Mouse (Mus musculus) MEL (cell line): ENCODE measurements at regions not wholly inside any gene's neighbourhood (a gene's known extent, or its start where the extent isn't known, plus 50 kb on each side); places are given as distances from the start of the nearest gene placed in this dataset.
A peak's percentile ranks its signal among the peaks of the same experiment; 100 is the strongest.

ENCODE experiments used
- DNase-seq: peaks from one replicate; pipeline ENCODE4 v3.0.0; 2011; ENCODE audit warnings: low read depth, low spot score
- H3K27ac ChIP-seq: 2 replicates; pipeline ENCODE4 v1.5.1; 2012; ENCODE audit warnings: low read depth, mild to moderate bottlenecking, control low read depth, low read length, moderate library complexity; ENCODE audit not compliant: control insufficient read depth
- H3K27me3 ChIP-seq, 2 experiments: fragments of 150-350 bp in 1 of 2; sonication (generic) in 1 of 2; 2 replicates each; pipeline ENCODE4 v1.6.1; 2012; ENCODE audit warnings: low read length in 2 of 2, mild to moderate bottlenecking in 2 of 2, improper control_type of control experiment in 1 of 2, moderate library complexity in 1 of 2; ENCODE audit not compliant: insufficient read depth in 2 of 2, control insufficient read depth in 1 of 2
- H3K36me3 ChIP-seq, 2 experiments: 2 replicates each; pipeline ENCODE4 v1.6.1; 2012 to 2014; ENCODE audit warnings: low read length in 2 of 2, improper control_type of control experiment in 1 of 2, inconsistent platforms in 1 of 2, mild to moderate bottlenecking in 1 of 2; ENCODE audit not compliant: insufficient read depth in 2 of 2, control insufficient read depth in 1 of 2
- H3K4me1 ChIP-seq, 2 experiments: fragments of 150-350 bp in 1 of 2; sonication (generic) in 1 of 2; 2 replicates each; pipeline ENCODE4 v1.6.1; 2012; ENCODE audit warnings: low read length in 2 of 2, improper control_type of control experiment in 1 of 2, mild to moderate bottlenecking in 1 of 2; ENCODE audit not compliant: insufficient read depth in 2 of 2, control insufficient read depth in 1 of 2
- H3K4me3 ChIP-seq, 2 experiments: fragments of 150-350 bp in 1 of 2; sonication (generic) in 1 of 2; 2 replicates each; pipeline ENCODE4 v1.5.1; 2012; ENCODE audit warnings: low read depth in 2 of 2, low read length in 2 of 2, mild to moderate bottlenecking in 2 of 2, moderate library complexity in 2 of 2, control low read depth in 1 of 2, improper control_type of control experiment in 1 of 2; ENCODE audit not compliant: control insufficient read depth in 1 of 2, insufficient read depth in 1 of 2
- H3K79me2 ChIP-seq: 2 replicates; pipeline ENCODE4 v1.6.1; 2012; ENCODE audit warnings: mild to moderate bottlenecking, low read length, moderate library complexity; ENCODE audit not compliant: control insufficient read depth, poor library complexity, insufficient read depth
- H3K9ac ChIP-seq: 2 replicates; pipeline ENCODE4 v1.6.1; 2012; ENCODE audit warnings: low read depth, mild to moderate bottlenecking, control low read depth, low read length, moderate library complexity; ENCODE audit not compliant: control insufficient read depth, poor library complexity, severe bottlenecking
- H3K9me3 ChIP-seq: fragments of 150-350 bp; sonication (generic); replicated peaks from 2 replicates; pipeline ENCODE4 v1.6.1; 2012; ENCODE audit warnings: mild to moderate bottlenecking, low read length, improper control_type of control experiment, moderate library complexity; ENCODE audit not compliant: insufficient read depth
- BHLHE40 ChIP-seq: IDR thresholded peaks from 2 replicates; pipeline ENCODE4 v1.6.1; 2012; ENCODE audit warnings: low read depth, mild to moderate bottlenecking, inconsistent platforms, low read length, improper control_type of control experiment, borderline replicate concordance
- CHD1 ChIP-seq: IDR thresholded peaks from 2 replicates; pipeline ENCODE4 v1.6.1; 2012; ENCODE audit warnings: low read depth, mild to moderate bottlenecking, inconsistent platforms, low read length, improper control_type of control experiment
- E2F4 ChIP-seq: IDR thresholded peaks from 2 replicates; pipeline ENCODE4 v1.6.1; 2011; ENCODE audit warnings: low read depth, low read length, improper control_type of control experiment, borderline replicate concordance
- EP300 ChIP-seq, 2 experiments: IDR thresholded peaks; 2 replicates each; pipeline ENCODE4 v1.6.1; 2011; ENCODE audit warnings: improper control_type of control experiment in 2 of 2, low read length in 2 of 2, low read depth in 1 of 2, mild to moderate bottlenecking in 1 of 2
- ETS1 ChIP-seq: IDR thresholded peaks from 2 replicates; pipeline ENCODE4 v1.6.1; 2012; ENCODE audit warnings: low read depth, mild to moderate bottlenecking, inconsistent platforms, low read length, improper control_type of control experiment, moderate library complexity
- GABPA ChIP-seq: IDR thresholded peaks from 2 replicates; pipeline ENCODE4 v1.6.1; 2012; ENCODE audit warnings: low read depth, mild to moderate bottlenecking, inconsistent platforms, low read length, improper control_type of control experiment, moderate library complexity
- GATA1 ChIP-seq: IDR thresholded peaks from 2 replicates; pipeline ENCODE4 v1.6.1; 2011; ENCODE audit warnings: low read depth, low read length, improper control_type of control experiment
- HCFC1 ChIP-seq: IDR thresholded peaks from 2 replicates; pipeline ENCODE4 v1.6.1; 2012; ENCODE audit warnings: low read depth, mild to moderate bottlenecking, inconsistent platforms, low read length, improper control_type of control experiment, moderate library complexity
- JUND ChIP-seq: IDR thresholded peaks from 2 replicates; pipeline ENCODE4 v1.6.1; 2011; ENCODE audit warnings: low read depth, mild to moderate bottlenecking, improper control_type of control experiment, low read length
- KAT2A ChIP-seq: conservative IDR thresholded peaks from 2 replicates; pipeline ENCODE4 v1.6.1; 2012; ENCODE audit warnings: low read depth, low read length, improper control_type of control experiment, inconsistent platforms
- MAFK ChIP-seq: IDR thresholded peaks from 2 replicates; pipeline ENCODE4 v1.6.1; 2011; ENCODE audit warnings: low read depth, mild to moderate bottlenecking, low read length, improper control_type of control experiment, borderline replicate concordance
- MAX ChIP-seq: IDR thresholded peaks from 2 replicates; pipeline ENCODE4 v1.6.1; 2011; ENCODE audit warnings: low read length, improper control_type of control experiment
- MAZ ChIP-seq: IDR thresholded peaks from 2 replicates; pipeline ENCODE4 v1.6.1; 2012; ENCODE audit warnings: low read depth, mild to moderate bottlenecking, inconsistent platforms, low read length, improper control_type of control experiment
- MEF2A ChIP-seq: IDR thresholded peaks from 2 replicates; pipeline ENCODE4 v1.6.1; 2014; ENCODE audit warnings: low read depth, mild to moderate bottlenecking, inconsistent platforms, low read length, improper control_type of control experiment; ENCODE audit not compliant: poor library complexity, insufficient replicate concordance, severe bottlenecking; ENCODE audit errors: extremely low read depth
- MYB ChIP-seq: IDR thresholded peaks from 2 replicates; pipeline ENCODE4 v1.6.1; 2011; ENCODE audit warnings: mild to moderate bottlenecking, low read depth, low read length, improper control_type of control experiment
- MYC ChIP-seq: IDR thresholded peaks from 2 replicates; pipeline ENCODE4 v1.6.1; 2011; ENCODE audit warnings: low read depth, mild to moderate bottlenecking, low read length, improper control_type of control experiment, moderate library complexity
- NRF1 ChIP-seq: IDR thresholded peaks from 2 replicates; pipeline ENCODE4 v1.6.1; 2014; ENCODE audit warnings: low read depth, mild to moderate bottlenecking, inconsistent platforms, low read length, improper control_type of control experiment, moderate library complexity; ENCODE audit not compliant: poor library complexity, insufficient read depth, severe bottlenecking
- POLR2AphosphoS2 ChIP-seq: IDR thresholded peaks from 2 replicates; pipeline ENCODE4 v1.6.1; 2011; ENCODE audit warnings: low read length, improper control_type of control experiment
- POLR2AphosphoS5 ChIP-seq: IDR thresholded peaks from 2 replicates; pipeline ENCODE4 v1.6.1; 2012; ENCODE audit warnings: low read depth, borderline replicate concordance, mild to moderate bottlenecking, inconsistent platforms, low read length, moderate library complexity, mixed read lengths
- RCOR1 ChIP-seq: IDR thresholded peaks from 2 replicates; pipeline ENCODE4 v1.6.1; 2012; ENCODE audit warnings: low read depth, mild to moderate bottlenecking, inconsistent platforms, low read length, improper control_type of control experiment
- SIN3A ChIP-seq: IDR thresholded peaks from 2 replicates; pipeline ENCODE4 v1.6.1; 2012; ENCODE audit warnings: low read length, improper control_type of control experiment, inconsistent platforms
- SMC3 ChIP-seq: IDR thresholded peaks from 2 replicates; pipeline ENCODE4 v1.6.1; 2011; ENCODE audit warnings: low read depth, low read length, improper control_type of control experiment
- TBP ChIP-seq: IDR thresholded peaks from 2 replicates; pipeline ENCODE4 v1.8.0; 2011; ENCODE audit warnings: low read depth, low read length, improper control_type of control experiment
- TCF12 ChIP-seq: IDR thresholded peaks from 2 replicates; pipeline ENCODE4 v1.6.1; 2014; ENCODE audit warnings: low read depth, mild to moderate bottlenecking, inconsistent platforms, low read length, improper control_type of control experiment, moderate library complexity
- UBTF ChIP-seq: IDR thresholded peaks from 2 replicates; pipeline ENCODE4 v1.6.1; 2012; ENCODE audit warnings: low read depth, mild to moderate bottlenecking, inconsistent platforms, low read length, improper control_type of control experiment, moderate library complexity, borderline replicate concordance; ENCODE audit not compliant: insufficient read depth
- USF2 ChIP-seq, 2 experiments: IDR thresholded peaks; 2 replicates each; pipeline ENCODE4 v1.6.1; 2011 to 2012; ENCODE audit warnings: improper control_type of control experiment in 2 of 2, low read length in 2 of 2, borderline replicate concordance in 1 of 2, inconsistent platforms in 1 of 2, low read depth in 1 of 2, mild to moderate bottlenecking in 1 of 2; ENCODE audit not compliant: insufficient read depth in 1 of 2
- ZC3H11A ChIP-seq: IDR thresholded peaks from 2 replicates; pipeline ENCODE4 v1.6.1; 2012; ENCODE audit warnings: low read depth, mild to moderate bottlenecking, inconsistent platforms, low read length, improper control_type of control experiment
- ZMIZ1 ChIP-seq: IDR thresholded peaks from 2 replicates; pipeline ENCODE4 v1.6.1; 2012; ENCODE audit warnings: low read depth, mild to moderate bottlenecking, inconsistent platforms, low read length, improper control_type of control experiment, moderate library complexity
- ZNF384 ChIP-seq: IDR thresholded peaks from 2 replicates; pipeline ENCODE4 v1.6.1; 2012; ENCODE audit warnings: low read depth, mild to moderate bottlenecking, inconsistent platforms, low read length, improper control_type of control experiment

- H3K79me2 ChIP-seq = no peaks in the 10 kb centered on the region
- no peaks in the 10 kb centered on the region for H3K27me3 ChIP-seq
- H3K4me3 ChIP-seq = no peak overlapping the region
- no peak for DNase-seq
- H3K9ac ChIP-seq = no peak overlapping the region
- no peak overlapping the region for H3K27ac ChIP-seq
- peaks cover 0 to 5% of the 10 kb centered on the region in 2 experiments; a peak in 2 of 4 replicates for H3K36me3 ChIP-seq
- peaks cover 5 to 7% of the 10 kb centered on the region in 2 experiments; a peak in 3 of 4 replicates for H3K4me1 ChIP-seq
- H3K9me3 ChIP-seq = no peaks in the 10 kb centered on the region
- no peak for TF ChIP-seq MYB
- no peak for TF ChIP-seq MAFK
- no peak for TF ChIP-seq MEF2A
- TF ChIP-seq, all 39 proteins: peak for 0
These were observed 73.6 kb downstream of the Hes1 start for GRCm38 (mm10) chr16:30137812-30138211.

- no peaks in the 10 kb centered on the region; the same call in 1 of the 2 replicates for H3K79me2 ChIP-seq
- H3K36me3 ChIP-seq = peaks cover 0 to 16% of the 10 kb centered on the region in 2 experiments; a peak in 2 of 4 replicates
- H3K9ac ChIP-seq = peak overlapping the region; percentile 82
- no peaks in the 10 kb centered on the region for H3K27me3 ChIP-seq
- peak overlapping the region; percentile 83 for H3K27ac ChIP-seq
- no peaks in the 10 kb centered on the region for H3K9me3 ChIP-seq
- peak; percentile 68 for DNase-seq
- H3K4me3 ChIP-seq = peak overlapping the region; percentile 42 to 58
- peaks cover 7 to 15% of the 10 kb centered on the region in 2 experiments for H3K4me1 ChIP-seq
- peak; percentile 78 for TF ChIP-seq TCF12
- no peak for TF ChIP-seq BHLHE40
- TF ChIP-seq MYC = no peak
- TF ChIP-seq USF2 (IDR thresholded peaks at IDR 0.05; ENCODE audit: borderline replicate concordance in 1 of 2, insufficient read depth in 1 of 2, low read depth in 1 of 2, low read length in 2 of 2) = no peak
- TF ChIP-seq GATA1 = peak; percentile 90
- TF ChIP-seq MAFK = no peak
- TF ChIP-seq EP300 (IDR thresholded peaks at IDR 0.05; ENCODE audit: low read depth in 1 of 2, low read length in 2 of 2) = peak; percentile 58 to 68
- peak; percentile 96; the same call in 1 of the 2 replicates for TF ChIP-seq CHD1
- peak; percentile 73 for TF ChIP-seq ETS1
- no peak for TF ChIP-seq E2F4
- TF ChIP-seq MAX = no peak
- TF ChIP-seq KAT2A = no peak
- TF ChIP-seq MYB = no peak
- no peak for TF ChIP-seq POLR2AphosphoS5
- TF ChIP-seq TBP = no peak
- TF ChIP-seq JUND = no peak
- no peak for TF ChIP-seq NRF1
- no peak for TF ChIP-seq SMC3
- TF ChIP-seq ZNF384 = peak; percentile 86
- no peak; the same call in 1 of the 2 replicates for TF ChIP-seq RCOR1
- TF ChIP-seq POLR2AphosphoS2 = peak; percentile 45; the same call in 1 of the 2 replicates
- peak; percentile 35; the same call in 1 of the 2 replicates for TF ChIP-seq MAZ
- TF ChIP-seq ZMIZ1 = peak; percentile 60
- TF ChIP-seq GABPA = no peak
- no peak for TF ChIP-seq UBTF
- no peak; the same call in 1 of the 2 replicates for TF ChIP-seq ZC3H11A
- peak; percentile 56; the same call in 1 of the 2 replicates for TF ChIP-seq SIN3A
- TF ChIP-seq HCFC1 = no peak
These were observed 80.8 kb downstream of the Hes1 start for GRCm38 (mm10) chr16:30144818-30145464.
